Mouse (Mus musculus) urinary bladder, postnatal 14 days (tissue): Measurements from ENCODE around the gene Nop2.

Experiments used
- DNase-seq: peaks from one replicate; pipeline ENCODE4 v3.0.0; 2021; ENCODE audit warnings: low spot score

Nop2 gene

GRCm38 (mm10) chr6:125172474-125172873 lies 40.8 kb downstream of the Nop2 start:
- no peak for DNase-seq

GRCm38 (mm10) chr6:125173256-125173655 lies 41.5 kb downstream of the Nop2 start:
- no peak for DNase-seq

GRCm38 (mm10) chr6:125175469-125175868 lies 43.8 kb downstream of the Nop2 start:
- no peak for DNase-seq

DNA sequence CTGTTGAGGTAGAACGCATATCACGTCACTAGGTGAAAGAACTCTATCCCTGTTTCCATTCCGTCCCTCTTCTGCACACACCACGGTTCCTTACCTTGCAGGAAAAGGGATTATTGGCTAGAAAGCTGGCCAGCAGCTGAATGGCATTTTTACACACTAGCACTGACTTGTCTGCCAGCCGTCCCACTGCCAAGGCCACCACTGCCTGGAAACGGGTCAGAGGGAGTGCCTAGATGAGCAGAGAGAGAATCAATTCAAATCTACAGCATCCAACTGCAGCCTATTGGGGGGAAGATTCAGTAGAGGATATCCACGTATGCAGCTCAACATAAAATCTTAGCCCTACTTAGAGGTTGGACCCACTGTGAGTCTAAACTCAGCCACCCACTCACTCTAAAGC lies 47.9 kb downstream of the Nop2 start:
- no peak for DNase-seq

DNA sequence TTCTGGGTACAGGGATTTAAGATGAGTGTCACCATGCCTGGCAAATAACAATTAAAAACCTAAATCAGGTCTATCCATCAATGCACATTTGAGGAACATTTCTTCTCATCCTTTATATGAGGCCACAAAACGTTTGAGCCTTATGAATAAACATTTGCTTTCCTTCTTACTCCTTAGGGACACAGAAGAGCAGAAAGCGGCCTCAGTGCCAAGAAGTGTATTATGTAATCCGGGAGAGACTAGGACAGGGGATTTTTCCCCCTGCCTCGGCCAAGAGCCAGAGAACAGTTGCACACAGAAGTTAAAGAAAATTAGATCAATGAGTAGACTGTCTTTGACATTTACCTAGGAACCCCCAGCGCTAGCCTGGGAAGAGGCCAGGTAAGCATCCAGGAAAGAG lies 50.4 kb downstream of the Nop2 start:
- DNase-seq: no peak

- no peak for DNase-seq
Observed at GRCm38 (mm10) chr6:125186203-125186602, 54.5 kb downstream of the Nop2 start.

- DNase-seq: no peak
Observed at GRCm38 (mm10) chr6:125190816-125191215, 59.1 kb downstream of the Nop2 start.

- peak; percentile 98 for DNase-seq
Observed at GRCm38 (mm10) chr6:125191332-125192015, 59.8 kb downstream of the Nop2 start, which contains the start of the genes Ncapd2 and Mrpl51. Gene Ncapd2, minus strand, starts transcription at chr6:125191701. Gene Mrpl51, plus strand, starts transcription at chr6:125191801.

GRCm38 (mm10) chr6:125192016-125192714 lies 60.5 kb downstream of the Nop2 start:
- DNase-seq: peak; percentile 94

GRCm38 (mm10) chr6:125192841-125193240 lies 61.1 kb downstream of the Nop2 start:
- no peak for DNase-seq

DNA sequence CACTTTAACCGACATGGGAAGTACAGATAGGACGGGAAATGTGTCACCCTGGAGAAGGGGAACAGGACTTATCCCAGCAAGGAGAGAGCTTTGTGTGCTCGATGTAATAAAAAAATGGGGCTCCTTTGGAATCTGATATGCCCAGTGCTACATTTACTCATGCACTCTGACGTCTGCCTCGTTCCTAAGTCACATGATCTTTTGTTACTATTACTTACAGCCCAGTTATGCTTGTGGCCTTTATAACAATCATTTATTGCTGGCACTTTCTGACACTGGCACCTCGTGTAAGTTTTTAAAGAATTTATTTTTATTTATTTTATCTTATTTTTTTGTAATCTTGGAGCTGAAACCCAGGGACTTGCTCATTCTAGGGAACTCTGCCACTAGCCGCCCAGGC lies 61.7 kb downstream of the Nop2 start:
- no peak for DNase-seq
